Mouse (Mus musculus) liver, embryonic 13.5 days (tissue): ENCODE data around the gene Vmn1r83. TPM values are rescaled to one million over a fixed set of nuclear protein-coding genes. Genes with fewer than 3 reads are reported as not detected.

Experiments used
- ATAC-seq: fragments of 200-750 bp; cut with Nextera tagmentation; 2 replicates; pipeline ENCODE4 v1.8.0; 2017; ENCODE audit warnings: low read depth, mild to moderate bottlenecking, moderate number of reproducible peaks, moderate library complexity
- DNase-seq: peaks from one replicate; pipeline ENCODE4 v3.0.0; 2022
- H3K27ac ChIP-seq: fragments of 300-500 bp; sonication (generic); 2 replicates; pipeline ENCODE4 v1.5.1; 2015; ENCODE audit warnings: moderate library complexity, mild to moderate bottlenecking, inconsistent platforms
- H3K27me3 ChIP-seq: fragments of 300-500 bp; sonication (generic); 2 replicates; pipeline ENCODE4 v1.6.1; 2015; ENCODE audit warnings: mild to moderate bottlenecking, inconsistent platforms
- H3K36me3 ChIP-seq: fragments of 300-500 bp; sonication (generic); 2 replicates; pipeline ENCODE4 v1.6.1; 2015; ENCODE audit warnings: mild to moderate bottlenecking, inconsistent platforms
- H3K4me1 ChIP-seq: fragments of 300-500 bp; sonication (generic); replicated peaks from 2 replicates; pipeline ENCODE4 v1.6.1; 2015; ENCODE audit warnings: inconsistent platforms
- H3K4me2 ChIP-seq: fragments of 300-500 bp; sonication (generic); 2 replicates; pipeline ENCODE4 v1.6.1; 2015; ENCODE audit warnings: inconsistent platforms, mild to moderate bottlenecking, moderate library complexity
- H3K4me3 ChIP-seq: fragments of 300-500 bp; sonication (generic); replicated peaks from 2 replicates; pipeline ENCODE4 v1.5.1; 2015; ENCODE audit warnings: mild to moderate bottlenecking, inconsistent platforms
- H3K9ac ChIP-seq: fragments of 300-500 bp; sonication (generic); 2 replicates; pipeline ENCODE4 v1.6.1; 2015; ENCODE audit warnings: mild to moderate bottlenecking, inconsistent platforms
- H3K9me3 ChIP-seq: fragments of 300-500 bp; sonication (generic); replicated peaks from 2 replicates; pipeline ENCODE4 v1.6.1; 2016; ENCODE audit warnings: inconsistent platforms
- WGBS: fragments of 180-500 bp; shearing (Covaris S2); methylation state at CpG from one replicate; pipeline ENCODE4 v1.1.7; 2015; ENCODE audit not compliant: insufficient replicate concordance; 5-methylcytosine and 5-hydroxymethylcytosine counted together
- microRNA-seq: library from miRNA; unstranded; fragments of <30 nt; microRNA quantifications from one replicate; pipeline ENCODE4, GENCODE M21; 2016
- polyA plus RNA-seq: library from polyadenylated mRNA; unstranded; fragments of >200 nt; fragmentation: Nextera tagmentation; extraction: Ambion mirVana; gene quantifications from 2 replicates; pipeline ENCODE4 v1.2.1, GENCODE M21; 2015

The Vmn1r83 gene
- not detected in 2 replicates for polyA plus RNA-seq

- DNase-seq (no peak), ATAC-seq (no peak)
- Histone ChIP-seq H3K9me3 (peaks cover 4% of the 10 kb centered on the region; the same call in 1 of the 2 replicates), H3K9ac (no peak within 1 kb of the TSS), H3K4me2 (no peak within 1 kb of the TSS), H3K4me1 (no peaks in the 10 kb centered on the region), H3K36me3 (no peaks in the 10 kb centered on the region), H3K27ac (no peak within 1 kb of the TSS), H3K4me3 (no peak within 1 kb of the TSS), H3K27me3 (no peaks in the 10 kb centered on the region)
- 56% methylated on average over 2 of the region's 2 CpGs for WGBS
Measured at GRCm38 (mm10) chr7:12329381-12329780, at the start of gene Vmn1r83. Vmn1r83 (minus strand) TSS chr7:12329481.

DNA sequence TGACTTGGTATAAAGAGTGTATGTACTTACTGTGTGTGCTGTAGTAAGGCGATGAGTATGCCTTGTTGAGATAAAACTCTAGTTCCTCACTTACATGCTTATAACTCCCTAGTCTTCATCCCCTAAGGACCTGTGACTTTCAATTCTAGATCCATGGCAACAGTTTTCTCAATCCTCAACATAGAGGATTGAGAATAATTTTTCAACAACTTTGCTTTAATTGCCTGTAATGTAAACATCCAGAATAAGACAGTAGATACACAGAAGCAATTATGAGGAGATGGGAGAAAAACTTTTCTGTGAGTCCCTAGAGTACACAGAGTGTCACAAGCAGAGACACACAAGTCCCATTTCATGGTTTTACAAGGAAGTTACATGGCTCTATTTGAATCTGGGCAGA is 39.9 kb upstream of the Vmn1r83 start, which contains the start of gene Vmn1r84:
Gene Vmn1r84 (minus strand): TSS at position 101 of the 400 bp plus-strand sequence.
- ATAC-seq (no peak), DNase-seq (no peak)
- Histone ChIP-seq H3K9ac (no peak within 1 kb of the TSS), H3K36me3 (no peaks in the 10 kb centered on the region), H3K27me3 (no peaks in the 10 kb centered on the region), H3K4me3 (no peak within 1 kb of the TSS), H3K4me2 (no peak within 1 kb of the TSS), H3K4me1 (no peaks in the 10 kb centered on the region), H3K27ac (no peak within 1 kb of the TSS), H3K9me3 (no peaks in the 10 kb centered on the region)
- 31% methylated on average over 1 of the region's 1 CpGs for WGBS

DNA sequence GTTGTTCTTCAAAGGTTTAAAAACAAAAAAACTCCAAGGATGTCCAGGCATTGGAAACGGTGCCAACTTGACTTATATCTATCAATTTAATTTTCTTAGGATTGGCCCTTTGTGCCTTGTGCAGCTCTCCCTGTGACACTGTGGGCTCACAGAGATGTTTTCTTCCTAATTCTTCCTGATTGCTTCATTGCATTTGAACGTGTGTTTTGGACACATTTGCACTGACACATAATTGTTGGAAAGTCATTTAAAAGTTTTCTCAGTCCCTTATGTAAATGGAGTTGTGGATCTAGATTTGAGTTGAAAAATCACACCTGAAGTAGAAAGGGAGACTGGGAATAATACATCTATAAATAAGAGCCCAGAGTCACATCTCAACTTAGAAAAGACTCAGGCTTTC is 29.2 kb downstream of the Vmn1r83 start, which contains the start of gene Vmn1r82:
Gene Vmn1r82 (plus strand): TSS at position 301 of the 400 bp plus-strand sequence.
- Histone ChIP-seq H3K4me1 (no peaks in the 10 kb centered on the region), H3K4me3 (no peak within 1 kb of the TSS), H3K27me3 (no peaks in the 10 kb centered on the region), H3K9ac (no peak within 1 kb of the TSS), H3K27ac (no peak within 1 kb of the TSS), H3K9me3 (no peaks in the 10 kb centered on the region), H3K36me3 (no peaks in the 10 kb centered on the region), H3K4me2 (no peak within 1 kb of the TSS)
- DNase-seq (no peak), ATAC-seq (no peak)
- WGBS, result 32% methylated on average over 2 of the region's 2 CpGs

Small RNAs within 50 kb of the gene (microRNA-seq; reads per million reads assigned to microRNA genes)
- gene Gm23521, result not detected

Other genes starting within 250 kb of the Vmn1r83 start
- not detected in 2 replicates for gene Vmn1r78, start 179.2 kb downstream of the Vmn1r83 start, polyA plus RNA-seq
- not detected in 2 replicates for gene Vmn1r79, start 158.2 kb downstream of the Vmn1r83 start, polyA plus RNA-seq
- not detected in 2 replicates for gene Vmn1r80, start 140.2 kb downstream of the Vmn1r83 start, polyA plus RNA-seq
- not detected in 2 replicates for gene Vmn1r81, start 61.2 kb downstream of the Vmn1r83 start, polyA plus RNA-seq
- gene Vmn1r82, start 29.1 kb downstream of the Vmn1r83 start, polyA plus RNA-seq, result not detected in 2 replicates
- gene Vmn1r84, start 39.8 kb upstream of the Vmn1r83 start, polyA plus RNA-seq, result not detected in 2 replicates
- 0.58 and 0.88 TPM in 2 replicates for gene Zfp551, start 93.3 kb upstream of the Vmn1r83 start, polyA plus RNA-seq
- 2.8 and 4.6 TPM in 2 replicates for gene Zfp606, start 148.8 kb upstream of the Vmn1r83 start, polyA plus RNA-seq
- not detected in 2 replicates for gene 2900092C05Rik, start 183.0 kb upstream of the Vmn1r83 start, polyA plus RNA-seq